Mouse (Mus musculus): ENCODE measurements around the gene Mesp1. TPM values are rescaled to one million over a fixed set of nuclear protein-coding genes. Genes with fewer than 3 reads are reported as not detected.

Gene Mesp1
- total RNA-seq (2014; rRNA removed; ENCODE audit: low replicate concordance) (not detected in 2 replicates), polyA plus RNA-seq (2015; fragmentation: Nextera tagmentation; extraction: Ambion mirVana) (not detected in 2 replicates)

- ATAC-seq (ENCODE audit: insufficient read depth, low read depth) (no peak), DNase-seq (ENCODE audit: low spot score) (no peak)
- H3K4me2 ChIP-seq (ENCODE audit: low read depth, low read length) = peak within 1 kb of the TSS; percentile 55
- peak within 1 kb of the TSS; percentile 42 for H3K4me3 ChIP-seq (ENCODE audit: low read depth, low read length)
- TF ChIP-seq EP300 (IDR thresholded peaks at IDR 0.05; ENCODE audit: low read depth) = no peak
- no peak for TF ChIP-seq CTCF (IDR thresholded peaks at IDR 0.05; ENCODE audit: low read depth)
- H3K9me3 ChIP-seq (replicated peaks; ENCODE audit: control insufficient read depth, low read length) = no peaks in the 10 kb centered on the region
- WGBS = 77% methylated on average over 6 of the region's 6 CpGs
- no peak within 1 kb of the TSS; the same call in 1 of the 2 replicates for H3K9ac ChIP-seq (replicated peaks; ENCODE audit: low read depth, low read length)
- peaks cover 55% of the 10 kb centered on the region for H3K27me3 ChIP-seq (ENCODE audit: control insufficient read depth, insufficient read depth, low read length)
- H3K36me3 ChIP-seq (replicated peaks; ENCODE audit: control insufficient read depth, insufficient read depth, low read length) = no peaks in the 10 kb centered on the region
- H3K27ac ChIP-seq (ENCODE audit: low read depth) = no peak within 1 kb of the TSS
- H3K4me1 ChIP-seq (ENCODE audit: control insufficient read depth, insufficient read depth) = peaks cover 8% of the 10 kb centered on the region; the same call in 1 of the 2 replicates
Observed at GRCm38 (mm10) chr7:79793688-79794087, at the start of gene Mesp1. Gene Mesp1, minus strand, starts transcription at chr7:79793788.

- DNase-seq (ENCODE audit: low spot score) (no peak), ATAC-seq (ENCODE audit: insufficient read depth, low read depth) (no peak)
- Histone ChIP-seq H3K9me3 (replicated peaks; ENCODE audit: control insufficient read depth, low read length) (no peaks in the 10 kb centered on the region), H3K27ac (ENCODE audit: low read depth) (no peak overlapping the region), H3K4me3 (ENCODE audit: low read depth, low read length) (no peak overlapping the region), H3K27me3 (ENCODE audit: control insufficient read depth, insufficient read depth, low read length) (peaks cover 3% of the 10 kb centered on the region), H3K36me3 (replicated peaks; ENCODE audit: control insufficient read depth, insufficient read depth, low read length) (no peaks in the 10 kb centered on the region), H3K4me2 (ENCODE audit: low read depth, low read length) (no peak overlapping the region), H3K9ac (replicated peaks; ENCODE audit: low read depth, low read length) (no peak overlapping the region), H3K4me1 (ENCODE audit: control insufficient read depth, insufficient read depth) (0 out of 2 replicates have a peak, but pooled peaks cover 2% of the 10 kb centered on the region)
- WGBS = 67% methylated on average over 7 of the region's 7 CpGs
- TF ChIP-seq CTCF (IDR thresholded peaks at IDR 0.05; ENCODE audit: low read depth) (no peak), EP300 (IDR thresholded peaks at IDR 0.05; ENCODE audit: low read depth) (no peak)
Observed at GRCm38 (mm10) chr7:79842163-79842562, 48.6 kb upstream of the Mesp1 start.

GRCm38 (mm10) chr7:79837247-79837646 is 43.7 kb upstream of the Mesp1 start:
- Histone ChIP-seq H3K4me2 (ENCODE audit: low read depth, low read length) (no peak overlapping the region), H3K36me3 (replicated peaks; ENCODE audit: control insufficient read depth, insufficient read depth, low read length) (no peaks in the 10 kb centered on the region), H3K27ac (ENCODE audit: low read depth) (no peak overlapping the region), H3K9ac (replicated peaks; ENCODE audit: low read depth, low read length) (no peak overlapping the region), H3K9me3 (replicated peaks; ENCODE audit: control insufficient read depth, low read length) (no peaks in the 10 kb centered on the region), H3K4me1 (ENCODE audit: control insufficient read depth, insufficient read depth) (no peaks in the 10 kb centered on the region), H3K27me3 (ENCODE audit: control insufficient read depth, insufficient read depth, low read length) (no peaks in the 10 kb centered on the region), H3K4me3 (ENCODE audit: low read depth, low read length) (no peak overlapping the region)
- 53% methylated on average over 2 of the region's 2 CpGs for WGBS
- no peak for ATAC-seq (ENCODE audit: insufficient read depth, low read depth)
- TF ChIP-seq EP300 (IDR thresholded peaks at IDR 0.05; ENCODE audit: low read depth) (no peak), CTCF (IDR thresholded peaks at IDR 0.05; ENCODE audit: low read depth) (no peak)
- DNase-seq (ENCODE audit: low spot score) = no peak

- Histone ChIP-seq H3K9me3 (replicated peaks; ENCODE audit: control insufficient read depth, low read length) (no peaks in the 10 kb centered on the region), H3K9ac (replicated peaks; ENCODE audit: low read depth, low read length) (no peak overlapping the region), H3K4me2 (ENCODE audit: low read depth, low read length) (no peak overlapping the region), H3K4me1 (ENCODE audit: control insufficient read depth, insufficient read depth) (no peaks in the 10 kb centered on the region), H3K36me3 (replicated peaks; ENCODE audit: control insufficient read depth, insufficient read depth, low read length) (no peaks in the 10 kb centered on the region), H3K4me3 (ENCODE audit: low read depth, low read length) (no peak overlapping the region), H3K27me3 (ENCODE audit: control insufficient read depth, insufficient read depth, low read length) (no peaks in the 10 kb centered on the region), H3K27ac (ENCODE audit: low read depth) (no peak overlapping the region)
- ATAC-seq (ENCODE audit: insufficient read depth, low read depth) (no peak), DNase-seq (ENCODE audit: low spot score) (no peak)
- TF ChIP-seq EP300 (IDR thresholded peaks at IDR 0.05; ENCODE audit: low read depth) (no peak), CTCF (IDR thresholded peaks at IDR 0.05; ENCODE audit: low read depth) (no peak)
- 89% methylated on average over 6 of the region's 6 CpGs for WGBS
Observed at GRCm38 (mm10) chr7:79835196-79835595, 41.6 kb upstream of the Mesp1 start.

GRCm38 (mm10) chr7:79832980-79833379 is 39.4 kb upstream of the Mesp1 start:
- ATAC-seq (ENCODE audit: insufficient read depth, low read depth) (no peak), DNase-seq (ENCODE audit: low spot score) (no peak)
- H3K4me3 ChIP-seq (ENCODE audit: low read depth, low read length) = no peak overlapping the region
- no peak overlapping the region for H3K4me2 ChIP-seq (ENCODE audit: low read depth, low read length)
- no peaks in the 10 kb centered on the region for H3K9me3 ChIP-seq (replicated peaks; ENCODE audit: control insufficient read depth, low read length)
- TF ChIP-seq CTCF (IDR thresholded peaks at IDR 0.05; ENCODE audit: low read depth) = no peak
- TF ChIP-seq EP300 (IDR thresholded peaks at IDR 0.05; ENCODE audit: low read depth) = no peak
- H3K9ac ChIP-seq (replicated peaks; ENCODE audit: low read depth, low read length) = no peak overlapping the region
- H3K4me1 ChIP-seq (ENCODE audit: control insufficient read depth, insufficient read depth) = no peaks in the 10 kb centered on the region
- H3K36me3 ChIP-seq (replicated peaks; ENCODE audit: control insufficient read depth, insufficient read depth, low read length) = no peaks in the 10 kb centered on the region
- H3K27me3 ChIP-seq (ENCODE audit: control insufficient read depth, insufficient read depth, low read length) = no peaks in the 10 kb centered on the region
- H3K27ac ChIP-seq (ENCODE audit: low read depth) = no peak overlapping the region

GRCm38 (mm10) chr7:79831585-79831984 is 38.0 kb upstream of the Mesp1 start:
- 53% methylated on average over 6 of the region's 6 CpGs for WGBS
- Histone ChIP-seq H3K27me3 (ENCODE audit: control insufficient read depth, insufficient read depth, low read length) (no peaks in the 10 kb centered on the region), H3K4me3 (ENCODE audit: low read depth, low read length) (no peak overlapping the region), H3K27ac (ENCODE audit: low read depth) (peak overlapping the region; percentile 13; the same call in 1 of the 2 replicates), H3K4me2 (ENCODE audit: low read depth, low read length) (no peak overlapping the region), H3K9ac (replicated peaks; ENCODE audit: low read depth, low read length) (no peak overlapping the region), H3K4me1 (ENCODE audit: control insufficient read depth, insufficient read depth) (no peaks in the 10 kb centered on the region), H3K36me3 (replicated peaks; ENCODE audit: control insufficient read depth, insufficient read depth, low read length) (no peaks in the 10 kb centered on the region), H3K9me3 (replicated peaks; ENCODE audit: control insufficient read depth, low read length) (no peaks in the 10 kb centered on the region)
- DNase-seq (ENCODE audit: low spot score) (peak; percentile 30), ATAC-seq (ENCODE audit: insufficient read depth, low read depth) (no peak)
- TF ChIP-seq CTCF (IDR thresholded peaks at IDR 0.05; ENCODE audit: low read depth) (no peak), EP300 (IDR thresholded peaks at IDR 0.05; ENCODE audit: low read depth) (no peak)
